Mouse (Mus musculus) layer of hippocampus, postnatal 36 days (tissue): ENCODE measurements at regions not wholly inside any gene's neighbourhood (a gene's known extent, or its start where the extent isn't known, plus 50 kb on each side); places are given as distances from the start of the nearest gene placed in this dataset.

Experiments used
- DNase-seq, 2 experiments: peaks; one replicate each; pipeline ENCODE4 v3.0.0; 2022

DNA sequence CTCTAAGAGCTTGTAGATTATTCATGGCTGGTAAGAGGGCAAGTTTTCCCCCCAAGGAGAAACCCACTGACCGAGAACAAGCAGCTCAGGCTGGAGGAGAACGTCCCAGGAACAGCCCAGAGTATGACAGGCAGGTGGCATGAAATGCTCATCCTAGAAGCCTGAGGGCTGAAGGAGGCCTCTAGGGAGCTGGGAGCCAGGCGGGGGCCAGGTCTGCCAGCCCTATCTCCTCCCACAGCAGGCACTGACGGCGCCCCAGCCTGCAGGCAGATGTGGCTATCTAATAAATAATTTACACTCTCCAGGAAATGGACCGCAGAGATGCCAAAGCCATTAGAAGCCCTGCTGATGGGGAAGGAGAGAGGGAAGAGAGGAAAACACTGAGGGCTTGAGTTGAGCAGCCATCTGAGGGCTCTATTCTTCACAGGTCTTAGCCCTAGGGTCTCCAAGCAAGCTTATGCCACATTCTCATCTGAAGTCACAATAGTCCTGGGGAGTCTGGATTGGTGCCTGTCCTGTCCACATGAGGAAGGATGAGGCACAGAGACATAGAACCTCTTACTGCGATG is 176.1 kb downstream of the Mycn start:
- no peak for DNase-seq

DNA sequence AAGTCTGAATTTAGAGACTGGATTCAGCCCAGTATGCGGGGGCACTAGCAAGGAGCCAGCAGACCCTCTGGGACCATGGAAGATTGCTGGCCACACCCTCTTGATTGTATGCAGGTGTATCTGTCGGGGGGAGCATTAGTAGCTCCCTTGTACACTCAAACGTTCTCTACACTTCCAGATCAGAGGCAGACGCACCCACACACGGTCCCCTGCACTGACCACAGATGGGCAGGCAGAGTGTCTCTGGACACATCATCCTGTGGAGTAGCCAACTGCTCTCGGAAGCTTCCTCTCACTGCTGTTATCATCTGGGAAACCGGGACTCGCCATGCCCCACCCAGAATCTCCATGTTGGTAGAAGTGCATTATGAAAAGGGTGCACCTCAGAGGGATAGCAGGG is 176.7 kb downstream of the Mycn start:
- no peak for DNase-seq

- no peak for DNase-seq
Measured at GRCm38 (mm10) chr12:12764586-12764985, 177.1 kb downstream of the Mycn start.

GRCm38 (mm10) chr12:12756301-12756948 is 185.3 kb downstream of the Mycn start:
- DNase-seq, result no peak

DNA sequence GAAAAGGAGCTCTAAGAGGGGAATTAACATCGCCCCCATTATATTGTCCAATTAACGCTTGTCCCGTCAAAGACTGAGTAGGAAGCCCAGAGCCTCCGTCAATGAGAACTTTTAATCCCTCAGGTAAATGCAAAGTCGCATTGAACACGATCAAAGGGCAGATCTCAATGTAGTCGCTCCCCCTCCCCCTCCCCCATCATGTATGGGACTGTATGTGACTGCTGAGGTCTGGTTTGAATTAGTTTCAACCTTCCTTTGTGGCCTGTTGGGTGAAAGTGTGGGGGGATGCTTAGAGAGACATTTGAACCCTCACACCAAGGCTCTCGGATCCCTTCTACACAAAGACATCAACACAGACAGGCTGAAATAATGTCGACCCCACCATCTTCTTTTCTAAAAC is 187.9 kb downstream of the Mycn start:
- no peak for DNase-seq

DNA sequence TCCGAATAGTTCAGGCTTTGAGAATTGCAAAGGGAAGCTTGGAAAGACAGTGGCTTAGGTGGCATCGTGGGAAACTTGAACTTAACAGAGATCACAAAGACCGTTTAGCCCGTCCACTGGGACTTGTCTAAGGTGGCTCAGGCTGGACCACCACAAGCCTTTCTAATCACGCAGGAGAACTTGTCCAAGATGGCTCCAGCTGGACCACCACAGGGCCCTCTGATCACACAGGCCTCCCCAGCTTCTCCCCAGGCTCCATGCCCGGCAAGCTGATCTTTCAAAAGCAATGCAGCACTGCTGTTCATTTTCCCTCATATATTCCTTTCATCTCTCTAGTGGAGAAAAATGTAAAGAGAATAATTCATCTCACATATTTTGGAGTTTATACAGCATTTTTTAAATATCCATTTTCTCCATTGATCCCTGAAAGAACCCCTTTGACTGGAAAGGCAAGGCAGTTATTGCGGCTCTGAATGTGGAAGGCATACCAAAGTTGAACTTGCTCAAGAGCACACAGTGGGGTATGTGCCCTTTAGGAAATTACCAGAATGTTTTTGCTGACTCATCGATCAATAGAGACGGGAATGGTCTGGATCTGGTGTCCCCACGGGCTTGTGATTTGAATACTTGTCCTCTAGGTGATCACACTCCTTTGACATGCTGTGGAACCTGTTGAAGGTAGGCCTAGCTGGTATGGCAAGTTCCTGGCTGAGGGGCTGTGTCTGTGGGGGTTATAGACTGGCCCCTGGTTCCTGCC is 189.9 kb downstream of the Mycn start:
- DNase-seq, result no peak

GRCm38 (mm10) chr12:12749690-12750089 is 192.0 kb downstream of the Mycn start:
- no peak for DNase-seq

DNA sequence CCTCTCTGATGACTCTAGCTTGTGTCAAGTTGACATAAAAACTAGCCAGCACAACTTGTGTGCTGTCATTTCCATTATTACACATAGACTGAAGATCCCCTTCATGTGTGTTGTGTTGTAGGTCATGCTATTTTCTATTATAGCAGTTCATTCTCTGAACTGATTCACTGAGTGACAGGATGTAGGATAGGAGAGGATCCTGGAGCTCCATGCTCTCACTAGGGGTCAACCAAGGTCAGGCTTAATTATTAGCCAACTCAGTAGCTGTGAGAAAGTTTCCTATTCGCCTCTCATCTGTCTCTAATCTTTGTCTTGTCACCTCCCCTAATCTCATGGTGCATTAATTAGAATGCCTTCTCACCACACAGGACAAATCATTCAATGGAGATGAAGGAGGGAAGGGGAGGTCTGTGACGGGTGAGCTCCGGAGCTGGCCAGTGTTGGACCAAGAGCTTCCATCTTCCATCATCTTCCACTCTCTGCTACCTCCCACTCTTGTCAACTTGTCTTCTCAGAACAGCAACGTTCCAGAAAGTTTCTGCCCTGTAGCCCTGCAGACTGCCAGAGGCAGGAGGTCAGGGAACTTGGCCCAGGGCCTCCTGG is 194.8 kb downstream of the Mycn start:
- no peak for DNase-seq

- no peak for DNase-seq
Measured at GRCm38 (mm10) chr12:12744492-12744891, 197.2 kb downstream of the Mycn start.

GRCm38 (mm10) chr12:12738631-12739331 is 202.9 kb downstream of the Mycn start:
- DNase-seq, result no peak

DNA sequence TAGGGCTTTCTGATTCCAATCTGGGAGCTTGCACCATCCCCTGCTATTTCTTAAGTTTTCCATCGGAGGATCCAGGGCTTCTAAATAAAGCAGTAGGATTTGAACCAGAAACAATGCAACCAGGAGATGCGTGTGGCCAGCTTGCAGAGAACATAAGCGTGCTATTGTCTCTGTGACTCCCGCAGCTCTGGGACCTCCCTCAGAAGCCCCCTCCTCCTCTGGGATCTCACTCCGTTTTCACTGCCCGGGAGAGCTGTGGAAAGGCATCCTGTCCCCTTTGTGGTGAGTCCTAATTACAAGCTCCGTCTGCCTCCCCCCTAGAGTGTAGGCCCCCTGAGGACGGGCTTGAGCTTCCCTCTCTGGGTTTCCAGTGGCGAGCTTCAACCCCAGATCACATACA is 215.9 kb downstream of the Mycn start:
- DNase-seq, result no peak

GRCm38 (mm10) chr12:12725075-12725474 is 216.6 kb downstream of the Mycn start:
- DNase-seq, result no peak

GRCm38 (mm10) chr12:12723724-12724487 is 217.8 kb downstream of the Mycn start:
- no peak for DNase-seq

DNA sequence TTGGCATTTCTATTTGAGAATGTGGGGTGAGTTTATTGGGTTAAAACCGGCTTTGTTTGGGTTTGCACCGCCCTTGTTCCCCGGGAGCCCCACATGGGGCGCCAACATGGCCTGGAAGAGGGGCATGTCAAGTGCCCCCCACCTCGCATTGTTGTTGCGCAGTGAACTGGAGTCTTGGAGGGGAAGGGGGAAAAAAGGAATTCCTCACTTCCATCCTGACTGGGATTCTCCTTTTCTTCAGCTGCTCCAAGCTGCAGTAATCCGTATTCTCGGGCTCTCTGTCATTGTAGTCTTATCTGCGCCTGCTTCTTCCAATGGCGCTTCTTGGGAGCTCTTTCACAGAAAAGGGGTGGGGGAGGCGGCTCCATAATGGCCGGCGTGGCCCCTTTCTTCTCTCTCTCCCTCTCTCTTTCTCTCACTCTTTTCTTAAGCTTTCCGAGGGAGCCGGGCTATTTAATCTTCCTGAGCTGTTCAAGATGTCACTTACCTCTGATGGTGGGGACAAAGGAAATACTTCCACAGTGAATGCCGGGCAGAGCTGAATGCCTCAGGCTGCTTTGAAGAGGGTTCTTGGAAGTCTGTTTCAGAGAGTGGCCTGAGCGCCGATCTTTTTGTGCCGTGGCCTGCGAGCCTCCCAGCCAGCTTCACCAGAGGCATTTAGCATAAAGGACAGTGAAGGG is 218.6 kb downstream of the Mycn start:
- no peak for DNase-seq

DNA sequence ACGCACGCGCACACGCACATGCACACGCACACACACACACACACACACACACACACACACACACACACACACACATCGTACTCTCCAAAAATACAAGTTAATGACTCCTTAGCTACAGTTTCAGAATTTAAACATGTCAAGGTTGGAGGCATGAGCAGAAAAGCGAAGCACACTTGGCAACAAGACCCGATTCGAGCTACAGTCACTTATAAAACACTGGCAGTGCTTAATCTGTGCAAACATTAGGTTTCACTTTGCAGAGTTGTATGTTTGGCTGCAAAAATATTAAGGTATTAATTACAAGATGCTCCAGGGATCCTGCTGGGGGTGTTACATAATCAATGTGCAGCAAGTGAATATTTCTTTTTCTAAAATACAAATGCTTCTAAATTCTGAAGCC is 225.0 kb downstream of the Mycn start:
- DNase-seq, result peak in 1 of 2 experiments; percentile 24

- peak; percentile 62 to 74 for DNase-seq
Measured at GRCm38 (mm10) chr12:12715956-12716669, 225.6 kb downstream of the Mycn start.

GRCm38 (mm10) chr12:12715528-12715927 is 226.2 kb downstream of the Mycn start:
- peak in 1 of 2 experiments; percentile 15 for DNase-seq

DNA sequence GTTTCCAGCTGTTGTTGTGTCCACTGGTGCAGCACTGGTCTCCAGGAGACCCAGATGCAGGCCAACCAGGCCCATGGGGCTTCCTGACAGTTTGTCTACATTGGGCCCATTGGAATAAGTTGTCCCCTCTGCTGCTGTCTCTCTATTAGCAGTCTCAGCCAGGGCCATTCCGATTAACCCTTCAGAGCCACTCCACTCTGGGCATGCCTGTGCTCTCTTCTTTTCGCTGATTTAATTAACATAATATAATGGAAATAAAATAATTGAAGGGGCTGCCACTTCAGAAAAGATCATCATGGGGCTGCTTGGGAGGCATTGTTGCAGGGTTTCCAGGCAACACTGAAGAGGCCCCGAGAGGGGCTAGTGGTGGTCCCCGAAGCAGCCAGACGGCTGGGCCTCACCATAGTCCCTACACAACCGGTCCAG is 231.5 kb downstream of the Mycn start:
- no peak for DNase-seq

GRCm38 (mm10) chr12:12708954-12709523 is 232.7 kb downstream of the Mycn start:
- no peak for DNase-seq

DNA sequence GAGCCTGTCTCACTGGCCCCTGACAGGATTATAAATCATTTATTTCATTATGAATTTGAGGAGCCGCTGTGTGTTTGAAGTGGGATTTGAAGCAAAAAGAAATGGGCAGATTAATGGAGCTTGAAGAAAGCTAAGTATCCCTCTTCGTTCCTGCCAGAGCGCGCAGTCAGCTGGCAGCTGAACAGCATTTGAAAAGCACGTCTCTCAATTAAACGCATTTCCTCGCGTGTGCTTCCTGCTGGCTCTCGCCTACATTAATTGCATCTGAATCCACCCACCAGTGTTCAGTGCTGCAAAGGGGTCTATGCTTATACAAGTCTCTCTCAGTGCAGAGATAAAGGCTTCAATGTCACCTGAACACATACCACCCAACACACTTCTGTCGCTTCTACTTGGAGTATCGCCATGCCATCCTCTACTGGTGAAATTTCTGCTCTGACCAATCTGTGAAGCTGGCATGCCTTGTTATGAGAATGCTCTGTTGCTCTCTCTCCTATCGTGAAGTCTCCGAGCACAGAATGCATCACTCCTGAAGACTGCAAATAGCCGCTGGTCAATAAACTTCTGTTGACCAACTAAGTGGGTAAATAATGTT is 235.3 kb downstream of the Mycn start:
- DNase-seq, result peak in 1 of 2 experiments; percentile 30
